Mouse (Mus musculus) megakaryocyte-erythroid progenitor cell, adult 5-6 weeks (primary cell): ENCODE measurements around the gene Itgal. TPM values are rescaled to one million over a fixed set of nuclear protein-coding genes. Genes with fewer than 3 reads are reported as not detected.

ENCODE experiments used
- ATAC-seq: replicated peaks from 2 replicates; pipeline ENCODE4 v1.8.0; 2016; ENCODE audit warnings: mild to moderate bottlenecking, inconsistent platforms; ENCODE audit not compliant: severe bottlenecking, poor library complexity, low FRiP score, low TSS enrichment
- total RNA-seq, 2 experiments: library from RNA; stranded (forward) in 1 of 2; stranded (reverse) in 1 of 2; fragments of 200-1000, 215-1000 nt in 1 of 2; fragments of >200 nt in 1 of 2; fragmentation: Nextera tagmentation in 1 of 2; gene quantifications; 2 replicates each; pipeline ENCODE4 v1.2.3; 2014 to 2017

The Itgal gene
- total RNA-seq, 2 experiments from 2014 or later: 4.6 to 5.5 TPM

GRCm38 (mm10) chr7:127273925-127274789, 21.9 kb upstream of the Itgal start, which contains the start of gene Sephs2:
Gene Sephs2 (minus strand): TSS chr7:127274055.
- peak; percentile 88 for ATAC-seq

- no peak for ATAC-seq
Measured at GRCm38 (mm10) chr7:127276519-127276961, 19.5 kb upstream of the Itgal start.

- peak; percentile 64 for ATAC-seq
Measured at GRCm38 (mm10) chr7:127278311-127278710, 17.7 kb upstream of the Itgal start.

- no peak for ATAC-seq
Measured at GRCm38 (mm10) chr7:127280092-127280491, 16.0 kb upstream of the Itgal start.

- ATAC-seq: 0 out of 2 replicates have a peak, but pooled peaks have one; percentile 39
Measured at GRCm38 (mm10) chr7:127281114-127281513, 14.9 kb upstream of the Itgal start.

GRCm38 (mm10) chr7:127282190-127282589, 13.9 kb upstream of the Itgal start:
- ATAC-seq: no peak

GRCm38 (mm10) chr7:127285154-127285553, 10.9 kb upstream of the Itgal start:
- ATAC-seq: peak; percentile 95

GRCm38 (mm10) chr7:127287940-127288339, 8.1 kb upstream of the Itgal start:
- no peak for ATAC-seq

GRCm38 (mm10) chr7:127289306-127289705, 6.8 kb upstream of the Itgal start:
- ATAC-seq: no peak

GRCm38 (mm10) chr7:127290142-127290541, 5.9 kb upstream of the Itgal start:
- no peak for ATAC-seq

- ATAC-seq: no peak
Measured at GRCm38 (mm10) chr7:127296786-127297555, 911 bp downstream of the Itgal start.

GRCm38 (mm10) chr7:127297586-127298193, 1.6 kb downstream of the Itgal start:
- no peak for ATAC-seq

- ATAC-seq: no peak
Measured at GRCm38 (mm10) chr7:127308431-127308830, 12.4 kb downstream of the Itgal start.

GRCm38 (mm10) chr7:127308887-127309286, 12.8 kb downstream of the Itgal start:
- ATAC-seq: peak; percentile 74

GRCm38 (mm10) chr7:127309951-127310350, 13.9 kb downstream of the Itgal start:
- ATAC-seq: no peak

- ATAC-seq: no peak
Measured at GRCm38 (mm10) chr7:127313912-127314311, 17.9 kb downstream of the Itgal start.

- no peak for ATAC-seq
Measured at GRCm38 (mm10) chr7:127321106-127321505, 25.0 kb downstream of the Itgal start.

- ATAC-seq: peak; percentile 63; the same call in 1 of the 2 replicates
Measured at GRCm38 (mm10) chr7:127322085-127322484, 26.0 kb downstream of the Itgal start.

- ATAC-seq: no peak
Measured at GRCm38 (mm10) chr7:127324944-127325343, 28.9 kb downstream of the Itgal start.

GRCm38 (mm10) chr7:127325550-127325949, 29.5 kb downstream of the Itgal start:
- no peak for ATAC-seq
